Mouse (Mus musculus) CD4-positive, CD25-positive, alpha-beta regulatory T cell, adult 2 months (primary cell): ENCODE measurements around the gene Tmem54.

Experiments used
- DNase-seq: peaks from one replicate; pipeline ENCODE4 v3.0.0-alpha.2; 2012; ENCODE audit warnings: low read depth, low spot score

Tmem54 gene

DNA sequence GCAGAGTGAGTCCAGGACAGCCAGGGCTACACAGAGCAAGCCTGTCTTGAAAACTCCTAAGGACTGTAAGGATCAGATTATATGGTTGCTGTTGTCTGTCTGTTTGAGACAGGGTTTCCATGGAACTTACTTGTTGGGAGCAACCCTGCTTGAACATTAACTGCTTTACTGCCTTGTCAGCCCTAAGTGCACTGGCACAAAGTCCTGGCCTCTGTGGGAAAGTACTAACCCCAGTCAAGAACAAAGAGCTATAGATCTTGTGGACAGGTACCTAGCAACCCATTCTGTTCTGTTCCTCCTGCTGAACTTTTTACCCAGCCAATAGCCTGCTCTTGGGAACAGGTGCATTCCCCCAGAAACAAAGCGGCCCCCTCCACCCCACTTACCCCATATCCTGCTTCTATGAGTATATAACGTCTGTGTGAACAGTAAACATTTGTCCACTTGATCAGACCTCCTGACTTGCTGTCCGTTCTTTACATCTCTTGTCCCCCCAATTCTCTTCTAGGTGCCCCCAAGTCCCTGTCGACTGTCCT lies 46.0 kb downstream of the Tmem54 start:
- no peak for DNase-seq

DNA sequence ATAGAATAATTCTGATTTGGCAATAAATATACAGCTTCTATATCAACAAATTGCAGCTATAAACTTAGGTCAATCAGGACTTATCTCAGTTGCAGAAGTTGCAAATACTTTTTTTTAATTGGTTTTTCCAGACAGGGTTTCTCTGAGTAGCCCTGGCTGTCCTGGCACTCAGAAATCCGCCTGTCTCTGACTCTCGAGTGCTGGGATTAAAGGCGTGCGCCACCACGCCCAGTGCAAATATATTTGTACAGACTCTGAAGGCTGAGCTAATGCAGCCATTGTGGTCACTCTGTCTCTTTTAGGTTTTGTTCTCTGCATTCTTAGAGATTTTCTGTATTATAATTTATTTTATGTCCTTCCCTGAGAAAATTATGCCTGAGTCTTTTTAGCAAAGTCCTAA lies 52.2 kb downstream of the Tmem54 start:
- DNase-seq = no peak

DNA sequence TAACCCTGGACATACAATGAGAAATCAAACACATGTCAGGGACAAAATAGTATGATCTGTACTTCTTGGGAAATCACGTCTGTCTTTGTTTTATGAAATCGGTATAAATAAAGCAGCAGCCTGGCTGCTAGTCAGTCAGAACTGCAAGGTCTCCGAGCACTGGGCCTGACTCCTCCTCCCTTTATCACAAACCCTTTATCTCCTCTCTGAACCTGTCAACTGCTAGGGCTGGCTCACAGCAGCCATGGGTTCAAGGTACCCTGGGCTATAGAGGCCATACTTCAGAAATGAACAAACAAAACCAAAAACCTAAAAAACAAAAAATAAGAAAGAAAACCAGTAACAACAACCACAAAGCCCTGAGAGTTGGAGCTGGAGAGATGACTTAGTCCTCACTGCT lies 53.2 kb downstream of the Tmem54 start:
- no peak for DNase-seq

DNA sequence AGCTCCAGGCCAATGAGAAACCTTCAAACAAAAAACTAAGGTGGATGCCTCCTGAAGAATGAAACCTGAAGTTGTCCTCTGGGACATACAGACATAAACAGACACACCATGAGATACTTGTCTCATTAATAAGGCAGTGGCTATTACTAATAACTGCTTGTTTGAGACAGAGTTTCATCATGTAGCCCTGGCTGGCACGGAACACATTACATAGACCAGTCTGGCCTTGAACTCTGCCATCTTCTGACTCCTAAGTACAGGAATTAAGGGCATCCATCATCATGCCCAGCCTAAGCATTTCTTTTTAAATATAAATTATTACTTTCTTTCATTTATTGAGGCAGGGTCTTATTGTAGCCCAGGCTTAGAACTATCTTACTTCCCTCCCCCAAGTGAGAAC lies 55.7 kb downstream of the Tmem54 start:
- no peak for DNase-seq
